Mouse (Mus musculus) Patski (cell line): ENCODE data around the gene Snd1. TPM values are rescaled to one million over a fixed set of nuclear protein-coding genes. Genes with fewer than 3 reads are reported as not detected.

Experiments
- ATAC-seq: fragments of 100-300 bp; one replicate; pipeline ENCODE4 v1.8.0; 2021
- CTCF ChIA-PET: fragments of 350-600 bp; sonication (Branson Sonifier 250); formaldehyde crosslinking; loops from one replicate; lab custom pipeline; 2022; ENCODE audit warnings: inconsistent platforms; lab: Charles Lee
- POLR2A ChIA-PET: fragments of 350-600 bp; sonication (Branson Sonifier 250); formaldehyde crosslinking; loops from one replicate; lab custom pipeline; 2022; ENCODE audit warnings: antibody characterized with exemption, inconsistent platforms; lab: Charles Lee
- DNase-seq: peaks from one replicate; pipeline ENCODE4 v3.0.0-alpha.2; 2011; ENCODE audit warnings: low read depth, low spot score
- H3K27me3 ChIP-seq: fragments of 371-371 bp; one replicate; pipeline ENCODE4 v1.5.1; 2021
- CTCF ChIP-seq: fragments of 100-300 bp; IDR thresholded peaks from one replicate; pipeline ENCODE4 v1.5.1; 2021
- in situ Hi-C: fragments of 300-500 bp; cut with MboI; formaldehyde crosslinking; loops from 3 replicates; pipeline ENCODE4 v1.11.1; 2018; ENCODE audit warnings: low pct_unique_long_range_greater_than_20kb, mixed read lengths
- polyA plus RNA-seq: library from polyadenylated mRNA; unstranded; gene quantifications from one replicate; pipeline ENCODE4 v1.2.3, GENCODE M21; 2021

The Snd1 gene
- polyA plus RNA-seq, 1 experiment from 2014 or later: 107 TPM

DNA sequence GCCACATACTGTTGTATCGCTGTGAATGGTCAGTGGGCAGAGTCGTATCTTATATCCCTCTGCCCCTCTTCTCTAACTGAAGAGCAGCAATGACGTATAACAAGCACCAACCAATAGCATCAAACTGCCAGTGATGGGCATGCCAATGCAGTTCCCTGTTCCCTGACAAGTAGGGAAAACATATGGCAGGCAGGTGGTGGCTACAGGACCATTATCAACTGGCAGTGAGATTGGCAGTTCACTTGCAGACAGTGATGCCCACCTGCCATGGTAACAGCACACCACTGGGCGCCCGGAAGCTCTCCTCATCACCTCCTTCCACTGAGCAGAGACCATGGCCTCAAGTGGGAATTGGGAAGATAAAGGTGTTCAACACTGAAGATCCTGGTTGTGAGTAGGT lies 181.6 kb downstream of the Snd1 start:
- ChIA-PET POLR2A (no interaction called here), CTCF (interaction anchor here (1.3 kb wide), 1 partner anchor 8 kb away, joined by 3 read pairs; no protein-coding TSS in a partner anchor)
- no peak for ATAC-seq
- DNase-seq: no peak
- TF ChIP-seq CTCF: no peak
- no peaks in the 10 kb centered on the region for H3K27me3 ChIP-seq
- in situ Hi-C loops: no loop called here

DNA sequence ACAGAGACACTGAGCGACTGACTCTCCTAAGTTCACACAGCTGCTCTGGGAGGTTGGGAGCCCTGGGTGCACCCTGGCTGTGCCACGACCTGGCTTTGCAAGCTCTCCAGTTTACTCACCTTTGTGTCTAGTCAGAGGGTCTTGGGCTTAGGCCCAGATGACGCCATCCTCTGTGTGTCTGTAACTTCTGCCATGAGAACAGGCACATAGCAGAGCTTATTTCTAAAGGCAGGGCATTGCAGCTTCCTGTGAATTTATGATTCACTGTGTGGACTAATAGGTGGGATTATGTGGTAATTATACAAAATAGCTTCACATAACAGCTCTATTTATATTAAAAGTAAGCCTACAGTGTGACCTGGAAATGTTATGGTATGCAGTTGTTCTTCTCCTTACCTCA lies 188.1 kb downstream of the Snd1 start:
- DNase-seq (no peak), ATAC-seq (no peak)
- POLR2A ChIA-PET: interaction anchor here (0.9 kb wide), 1 partner anchor 14 kb away, joined by 3 read pairs; no protein-coding TSS in a partner anchor
- CTCF ChIA-PET: interaction anchor here (1.3 to 2.4 kb wide), 3 partner anchors 9 to 12 kb away, joined by 3 to 6 read pairs (median 4); no protein-coding TSS in a partner anchor
- TF ChIP-seq CTCF: no peak
- in situ Hi-C loops: no loop called here
- no peaks in the 10 kb centered on the region for H3K27me3 ChIP-seq

DNA sequence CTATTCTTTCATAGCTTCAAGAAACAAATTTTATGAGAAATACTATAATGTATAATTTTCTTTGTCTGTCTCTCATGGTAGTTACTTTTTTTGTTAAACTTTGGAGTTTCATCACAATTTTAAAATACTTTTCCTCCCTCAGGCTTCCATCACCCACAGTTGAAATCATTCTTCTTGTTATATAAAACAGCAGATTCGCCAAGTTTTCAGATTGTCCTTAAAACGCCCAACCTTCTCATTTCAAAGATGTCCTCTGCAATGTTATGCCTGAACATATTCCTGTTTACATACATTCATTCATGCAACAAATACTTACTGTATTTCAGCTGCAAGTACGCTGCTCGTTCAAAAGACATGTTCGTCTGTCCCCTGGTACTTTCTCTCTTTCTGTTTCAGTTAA lies 188.7 kb downstream of the Snd1 start:
- no peaks in the 10 kb centered on the region for H3K27me3 ChIP-seq
- in situ Hi-C loops: no loop called here
- POLR2A ChIA-PET: no interaction called here
- DNase-seq (no peak), ATAC-seq (no peak)
- CTCF ChIA-PET: interaction anchor here (1.4 to 2.4 kb wide), 2 partner anchors 9 to 12 kb away, joined by 3 to 6 read pairs; no protein-coding TSS in a partner anchor
- TF ChIP-seq CTCF: no peak

DNA sequence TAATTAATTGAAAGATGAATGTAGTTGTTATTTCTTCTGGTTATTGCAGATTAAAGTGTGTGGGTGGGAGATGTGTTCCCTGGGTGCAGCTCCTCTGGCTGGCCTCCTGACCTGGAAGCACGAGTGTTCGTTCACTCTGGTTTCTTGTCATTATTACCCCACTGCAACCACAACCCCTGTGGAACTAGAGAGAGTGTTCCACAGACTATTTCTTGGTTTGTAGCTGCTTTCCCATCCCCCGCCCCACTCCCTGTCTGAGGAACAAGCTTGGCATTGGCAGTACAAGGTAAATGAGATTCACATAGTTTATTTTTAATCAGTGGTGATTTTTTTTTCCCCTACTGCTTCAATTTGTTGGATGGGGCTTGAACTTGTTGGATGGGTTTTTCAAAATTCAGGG lies 189.8 kb downstream of the Snd1 start:
- in situ Hi-C loops: no loop called here
- H3K27me3 ChIP-seq: no peaks in the 10 kb centered on the region
- ChIA-PET CTCF (interaction anchor here (1.0 to 1.4 kb wide), 3 partner anchors 9 to 13 kb away, joined by 3 to 4 read pairs (median 3); no protein-coding TSS in a partner anchor), POLR2A (no interaction called here)
- TF ChIP-seq CTCF: no peak
- ATAC-seq (no peak), DNase-seq (no peak)

DNA sequence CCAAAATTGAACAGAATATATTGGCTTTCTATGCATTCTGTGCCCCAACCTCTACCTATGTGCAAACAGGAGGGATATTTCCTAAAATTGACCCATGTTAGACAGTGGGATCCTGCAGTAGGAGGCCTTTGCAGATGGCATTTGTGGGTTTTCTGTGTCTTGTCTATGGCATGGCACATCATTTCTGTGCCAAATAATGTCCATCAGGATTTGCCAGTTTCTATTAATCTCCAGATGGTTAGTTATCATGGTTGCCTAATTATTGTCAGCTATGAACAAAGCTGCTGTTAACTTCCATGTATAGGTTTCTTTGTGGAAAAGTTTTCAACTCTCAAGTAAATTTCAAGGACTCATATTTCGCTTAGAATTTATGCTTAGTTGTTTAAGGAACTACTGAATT lies 192.6 kb downstream of the Snd1 start:
- DNase-seq (no peak), ATAC-seq (no peak)
- ChIA-PET POLR2A (no interaction called here), CTCF (interaction anchor here (0.8 kb wide), 1 partner anchor 10 kb away, joined by 3 read pairs; no protein-coding TSS in a partner anchor)
- H3K27me3 ChIP-seq: no peaks in the 10 kb centered on the region
- TF ChIP-seq CTCF: no peak
- in situ Hi-C loops: no loop called here

DNA sequence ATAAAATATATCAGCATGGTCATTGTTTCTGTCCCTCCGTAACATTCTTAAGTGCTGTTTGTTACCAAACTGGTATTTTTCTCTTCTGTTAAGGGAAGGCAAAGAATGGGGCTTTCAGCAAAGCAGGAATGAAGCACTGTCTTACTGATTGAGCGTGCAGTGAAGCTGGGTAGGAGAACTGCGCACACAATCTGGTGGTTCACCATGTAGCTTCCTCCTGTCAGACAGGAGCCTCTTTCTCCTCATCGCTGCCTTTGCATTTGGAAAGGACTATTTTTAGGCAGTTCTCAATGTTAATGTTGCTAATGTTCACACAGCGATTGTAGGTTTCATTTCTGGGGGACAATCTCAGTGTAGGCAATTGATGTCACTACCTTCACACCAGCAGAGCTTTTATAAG lies 194.3 kb downstream of the Snd1 start:
- ATAC-seq: no peak
- CTCF ChIA-PET: interaction anchor here (1.0 kb wide), 1 partner anchor 10 kb away, joined by 3 read pairs; no protein-coding TSS in a partner anchor
- POLR2A ChIA-PET: no interaction called here
- TF ChIP-seq CTCF: no peak
- no peaks in the 10 kb centered on the region for H3K27me3 ChIP-seq
- DNase-seq: no peak
- in situ Hi-C loops: no loop called here

DNA sequence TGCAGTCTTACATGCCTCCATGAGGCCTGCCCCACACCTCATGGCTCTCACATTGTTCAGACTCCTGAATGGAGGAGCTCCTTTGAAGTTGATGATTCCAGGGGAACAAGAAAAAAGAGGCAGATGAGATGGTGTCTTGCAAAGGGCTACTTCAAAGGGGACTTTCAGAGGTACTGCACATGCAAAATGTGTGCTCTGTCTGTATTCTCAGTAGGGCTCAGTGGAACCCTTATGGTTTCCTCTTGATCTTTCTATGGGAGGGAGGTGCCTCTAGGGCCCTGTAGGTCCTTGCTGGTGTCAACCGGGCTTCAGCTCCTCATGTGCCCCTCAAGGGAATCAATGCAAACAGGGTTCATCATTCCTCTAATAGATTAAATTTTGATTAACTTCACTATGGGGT lies 197.4 kb downstream of the Snd1 start:
- ChIA-PET CTCF (interaction anchor here (1.1 to 1.6 kb wide), 2 partner anchors 10 to 14 kb away, joined by 3 to 6 read pairs; no protein-coding TSS in a partner anchor), POLR2A (no interaction called here)
- no peak for ATAC-seq
- in situ Hi-C loops: no loop called here
- H3K27me3 ChIP-seq: no peaks in the 10 kb centered on the region
- DNase-seq: no peak
- no peak for TF ChIP-seq CTCF

DNA sequence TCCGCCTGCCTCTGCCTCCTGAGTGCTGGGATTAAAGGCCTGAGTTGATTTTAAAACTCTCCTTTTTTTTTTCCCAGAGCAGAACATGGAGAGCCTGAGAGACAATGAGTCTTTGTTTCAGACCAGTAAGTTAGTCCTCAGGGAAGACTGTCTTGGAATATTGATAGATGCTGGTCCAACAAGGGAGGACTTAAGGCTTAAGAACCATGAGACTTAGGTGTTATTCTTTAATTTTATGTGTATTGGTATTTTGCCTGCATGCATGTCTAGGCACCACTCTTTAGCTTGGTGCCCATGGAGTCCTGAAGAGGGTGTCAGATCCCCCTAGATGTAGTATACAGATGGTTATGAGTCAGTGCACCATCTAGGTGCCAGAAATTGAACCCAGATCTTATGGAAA lies 199.7 kb downstream of the Snd1 start:
- ChIA-PET CTCF (interaction anchor here (0.9 to 1.2 kb wide), 2 partner anchors 12 to 16 kb away, joined by 3 to 4 read pairs; no protein-coding TSS in a partner anchor), POLR2A (no interaction called here)
- no peaks in the 10 kb centered on the region for H3K27me3 ChIP-seq
- in situ Hi-C loops: no loop called here
- ATAC-seq (no peak), DNase-seq (no peak)
- no peak for TF ChIP-seq CTCF

DNA sequence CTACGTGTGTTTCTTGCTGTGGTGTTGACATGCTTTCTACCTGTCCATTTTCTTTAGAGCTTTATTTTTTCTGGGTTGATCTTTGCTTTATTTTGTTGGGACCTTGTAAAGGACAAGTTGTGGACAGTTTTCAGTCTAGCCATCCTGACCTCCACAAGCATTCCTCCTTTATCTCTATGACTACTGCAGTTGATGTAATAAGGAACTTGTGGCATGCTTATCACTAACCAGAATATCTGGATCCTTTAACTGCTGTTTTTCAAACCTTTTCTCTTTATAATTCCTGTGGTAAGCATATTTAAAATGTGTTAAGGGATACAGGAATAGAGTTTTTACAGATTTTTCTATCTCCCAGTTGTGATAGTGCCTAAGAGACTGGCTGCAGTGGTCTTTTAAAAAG lies 204.0 kb downstream of the Snd1 start:
- ATAC-seq (no peak), DNase-seq (no peak)
- in situ Hi-C loops: no loop called here
- TF ChIP-seq CTCF: no peak
- ChIA-PET POLR2A (no interaction called here), CTCF (interaction anchor here (1.3 kb wide), 1 partner anchor 14 kb away, joined by 4 read pairs; no protein-coding TSS in a partner anchor)
- H3K27me3 ChIP-seq: no peaks in the 10 kb centered on the region

DNA sequence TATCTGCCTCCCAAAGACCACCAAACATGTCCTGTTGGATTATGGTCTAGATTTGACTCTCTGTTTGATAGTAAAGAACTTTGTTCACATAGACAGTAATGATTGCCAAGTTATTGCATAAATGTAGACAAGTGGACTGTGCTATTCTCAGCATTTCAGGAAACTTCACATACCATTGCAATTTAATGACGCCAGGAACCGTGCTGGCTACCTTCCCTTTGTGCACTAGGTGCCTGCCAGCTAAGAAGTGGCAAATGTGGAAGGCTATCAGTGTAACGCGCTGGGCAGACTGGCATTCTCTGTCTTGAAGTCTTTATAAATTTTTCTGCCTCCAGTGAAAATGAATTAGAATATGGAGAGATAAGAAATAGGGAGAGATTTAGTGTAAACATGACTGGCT lies 205.6 kb downstream of the Snd1 start:
- TF ChIP-seq CTCF: no peak
- in situ Hi-C loops: no loop called here
- ChIA-PET POLR2A (no interaction called here), CTCF (interaction anchor here (1.0 kb wide), 1 partner anchor 13 kb away, joined by 3 read pairs; no protein-coding TSS in a partner anchor)
- DNase-seq (no peak), ATAC-seq (no peak)
- no peaks in the 10 kb centered on the region for H3K27me3 ChIP-seq

DNA sequence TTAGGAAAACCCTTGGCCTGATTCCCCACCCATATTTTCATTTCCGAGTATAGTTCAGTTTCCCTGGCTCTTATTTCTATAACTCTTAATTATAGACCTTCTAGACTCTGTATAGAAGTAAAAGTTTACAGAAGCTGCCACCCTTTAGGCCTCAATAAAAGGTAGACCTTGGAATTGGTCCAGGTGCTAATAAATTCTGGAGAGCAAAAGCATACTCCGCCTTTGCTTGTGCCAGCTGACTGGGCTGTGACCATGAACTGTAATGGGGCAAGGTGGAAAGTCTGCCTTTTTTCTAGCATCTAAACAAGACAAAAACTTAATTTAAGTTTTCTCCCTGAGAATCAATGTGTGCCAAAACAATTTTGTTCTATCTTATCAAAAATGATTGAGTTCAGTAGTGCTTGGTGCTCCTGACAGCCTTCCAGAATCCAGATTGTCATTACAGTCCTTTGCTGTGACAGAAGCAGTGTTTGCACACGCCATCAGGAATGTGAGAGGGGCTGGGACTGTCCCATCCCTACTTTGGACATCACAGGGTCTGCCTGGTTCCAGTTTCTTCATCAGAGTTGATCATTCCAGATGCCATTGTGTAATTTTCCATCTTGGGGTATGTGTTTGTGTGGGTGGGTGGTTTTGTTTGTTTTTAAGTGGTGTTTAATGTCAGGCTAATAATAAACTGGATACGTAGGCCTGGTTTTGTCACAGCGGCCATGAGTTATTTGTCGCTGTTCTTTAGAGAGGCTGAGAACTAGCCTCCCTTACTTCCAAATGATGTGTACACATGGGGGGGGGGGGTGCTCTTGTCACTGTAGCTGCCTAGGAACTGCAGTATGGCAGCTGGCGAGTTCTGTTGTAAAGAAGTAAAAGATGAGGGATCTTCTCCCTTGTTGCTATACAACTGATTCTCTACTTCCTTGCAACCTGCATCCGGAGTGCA lies 206.8 kb downstream of the Snd1 start:
- POLR2A ChIA-PET: no interaction called here
- in situ Hi-C loops: no loop called here
- CTCF ChIA-PET: no interaction called here
- DNase-seq: no peak
- ATAC-seq: no peak
- H3K27me3 ChIP-seq: no peaks in the 10 kb centered on the region
- TF ChIP-seq CTCF: no peak
